Mouse (Mus musculus): ENCODE data around the gene Lrrc4.

Lrrc4 gene

DNA sequence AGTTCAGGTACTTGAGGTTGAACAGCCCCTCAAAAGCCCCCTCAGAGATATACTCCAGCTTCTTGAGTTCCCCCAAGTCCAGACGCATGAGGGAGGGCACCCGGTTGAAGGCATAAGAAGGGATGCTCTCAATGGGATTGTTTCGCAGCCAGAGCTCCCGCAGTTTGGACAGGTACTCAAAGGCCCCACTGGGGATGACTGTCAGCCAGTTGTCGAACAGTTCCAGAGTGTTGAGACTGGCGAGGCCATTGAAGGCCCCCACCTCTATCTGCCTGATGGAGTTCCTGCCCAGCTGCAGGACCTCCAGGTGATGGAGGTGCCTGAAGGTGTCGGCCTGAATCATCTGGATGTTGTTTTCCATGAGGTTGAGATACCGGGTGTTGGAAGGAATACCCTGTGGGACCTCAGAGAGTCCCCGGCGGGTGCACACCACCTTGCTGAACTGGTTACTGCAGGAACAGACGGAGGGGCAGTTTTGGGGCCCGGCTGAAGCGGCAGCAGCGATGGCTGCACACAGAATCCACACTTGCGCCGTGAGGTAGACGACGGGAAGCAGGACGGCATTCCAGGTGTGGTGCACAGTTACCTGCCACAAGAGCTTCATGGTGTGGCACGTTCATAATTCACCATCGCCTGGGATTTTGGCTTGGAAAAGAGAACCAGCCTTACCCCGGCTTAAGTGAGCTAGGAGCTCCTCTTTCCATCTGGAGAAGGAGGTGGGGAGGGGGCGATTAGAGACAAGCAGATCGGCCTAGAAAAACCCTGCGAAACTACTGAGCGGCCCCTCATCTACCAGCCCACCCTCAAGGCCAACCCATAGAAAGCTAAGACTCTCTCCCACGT is at the start of gene Lrrc4:
TSS of gene Lrrc4 (minus strand) at position 737 of the 843 bp plus-strand sequence.
- DNase-seq (ENCODE audit: low spot score): no peak

DNA sequence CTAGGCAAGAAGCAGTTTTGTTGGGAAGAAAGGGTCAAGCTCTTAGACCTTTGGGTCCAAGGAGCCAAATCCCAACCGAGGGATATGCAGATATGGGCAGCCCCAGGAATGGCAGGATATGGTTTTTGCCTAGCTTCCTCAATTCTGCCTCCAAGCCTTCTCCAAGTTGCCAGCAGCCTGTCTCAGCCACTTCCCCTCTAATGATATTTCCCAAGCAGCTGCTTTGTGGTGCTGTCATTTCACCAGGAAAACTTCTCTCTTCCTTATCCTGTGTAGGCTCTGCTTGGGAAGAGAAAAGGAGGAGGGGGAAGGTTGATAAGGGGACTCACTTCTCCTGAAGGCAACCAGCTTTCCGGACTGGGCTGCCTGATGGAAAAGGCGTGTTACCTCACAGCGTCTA is 49.4 kb upstream of the Lrrc4 start:
- DNase-seq (ENCODE audit: low spot score): no peak

DNA sequence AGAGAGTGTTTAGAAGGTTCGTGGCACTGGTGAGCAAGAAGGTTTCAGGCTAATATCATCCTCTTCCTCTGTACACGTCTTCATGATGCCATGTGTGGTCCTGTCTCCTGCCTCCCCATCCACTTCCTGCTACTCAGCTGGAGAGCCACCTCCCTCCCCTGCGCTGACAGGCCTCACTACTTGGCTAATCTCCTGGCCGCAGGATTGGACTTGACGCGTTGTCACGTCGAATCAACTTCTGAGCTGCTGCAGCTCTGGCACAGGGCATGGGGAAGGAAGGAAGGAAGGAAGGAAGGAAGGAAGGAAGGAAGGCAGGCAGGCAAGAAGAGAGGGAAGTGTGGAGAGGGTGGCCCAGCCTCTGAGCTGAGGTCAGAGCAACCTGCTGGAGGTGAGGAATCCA is 47.8 kb upstream of the Lrrc4 start:
- DNase-seq (ENCODE audit: low spot score): no peak

DNA sequence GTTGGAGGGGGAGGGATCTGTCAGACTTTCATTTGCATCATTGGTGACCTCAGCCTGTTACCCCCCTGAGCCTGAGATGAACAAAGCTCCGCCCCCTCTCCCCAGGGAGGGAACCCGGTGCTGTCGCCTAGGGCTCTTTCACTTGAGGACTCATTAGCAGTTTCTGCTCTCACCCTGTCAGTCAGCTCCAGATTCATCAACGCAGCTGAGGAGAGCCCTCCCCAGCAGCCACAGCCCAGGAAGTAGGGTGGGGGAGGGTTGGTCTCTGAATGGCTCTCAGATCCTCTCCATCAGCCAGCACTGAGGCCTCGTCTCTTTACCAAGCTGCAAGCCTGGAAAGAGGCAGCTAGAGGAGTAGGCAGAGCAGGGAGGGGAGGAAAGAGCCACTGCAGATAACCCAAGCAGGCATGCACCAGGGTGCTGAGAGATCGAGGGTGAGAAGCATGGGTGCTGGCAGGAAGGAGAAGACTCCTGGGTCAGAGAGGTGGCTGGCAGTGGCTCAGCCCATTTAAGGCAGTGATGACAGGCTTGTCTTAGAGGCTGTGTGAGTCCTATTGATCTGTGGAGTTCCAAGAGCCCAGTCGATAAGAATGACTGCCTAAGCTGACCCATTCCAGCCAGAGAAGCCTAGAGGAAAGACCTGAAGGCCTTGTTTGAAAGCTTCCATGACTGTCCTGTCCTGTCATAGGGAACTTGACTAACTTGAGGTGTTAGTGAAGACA is 46.6 kb upstream of the Lrrc4 start:
- no peak for DNase-seq (ENCODE audit: low spot score)

DNA sequence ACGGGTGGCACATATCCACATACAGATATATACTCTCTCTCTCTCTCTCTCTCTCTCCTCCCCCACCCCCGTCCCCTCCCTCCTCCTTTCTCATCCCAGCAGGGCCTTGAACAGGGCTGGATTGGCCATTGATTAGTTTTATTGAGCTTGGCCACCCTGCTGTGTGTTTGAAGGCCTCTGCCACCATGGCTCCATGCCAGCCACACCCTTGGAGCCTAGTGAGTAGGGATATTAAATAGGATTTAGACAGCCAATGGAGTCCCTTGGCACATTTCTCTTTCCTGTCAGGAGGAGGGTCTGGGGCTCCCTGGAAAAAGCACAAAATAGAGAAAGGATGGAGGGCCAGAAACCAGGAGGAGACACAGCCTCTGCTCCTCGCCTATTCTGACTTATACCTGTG is 44.9 kb upstream of the Lrrc4 start:
- DNase-seq (ENCODE audit: low spot score): no peak

DNA sequence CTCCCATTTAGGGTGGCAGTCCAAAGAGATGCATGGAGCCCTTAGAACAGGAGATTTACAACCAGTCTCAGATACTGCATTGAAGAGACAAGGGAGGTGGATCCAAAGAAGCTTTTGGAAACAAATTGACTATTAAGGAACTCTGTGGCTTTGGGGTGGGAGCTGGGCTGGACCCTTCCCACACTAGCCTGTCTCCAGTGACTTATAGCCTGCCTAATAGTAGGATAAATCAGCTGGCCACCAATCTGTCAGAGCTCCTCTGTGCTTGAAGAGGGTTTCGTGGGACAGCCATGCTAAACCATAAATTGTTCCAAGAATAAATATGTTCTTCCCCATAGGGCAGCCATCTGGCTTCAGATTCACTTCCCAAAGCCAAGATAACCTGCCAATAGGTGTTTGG is 43.8 kb upstream of the Lrrc4 start:
- no peak for DNase-seq (ENCODE audit: low spot score)

DNA sequence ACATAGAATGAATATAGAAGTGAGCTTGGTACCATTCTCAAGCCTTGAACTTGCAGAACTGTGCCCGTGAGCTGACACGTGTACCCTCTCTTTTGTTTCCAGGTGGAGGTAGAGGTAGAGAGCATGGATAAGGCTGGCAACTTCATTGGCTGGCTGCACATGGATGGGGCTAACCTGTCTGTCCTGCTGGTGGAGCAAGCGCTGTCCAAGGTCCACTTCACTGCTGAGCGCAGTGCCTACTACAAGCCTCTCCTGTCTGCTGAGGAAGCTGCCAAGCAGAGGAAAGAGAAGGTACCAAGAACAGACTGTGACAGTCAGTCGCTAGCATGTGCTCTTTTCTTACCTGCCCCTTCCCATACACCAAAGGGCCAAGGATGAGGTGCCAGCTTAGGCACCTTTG is 43.2 kb upstream of the Lrrc4 start:
- DNase-seq (ENCODE audit: low spot score): no peak

DNA sequence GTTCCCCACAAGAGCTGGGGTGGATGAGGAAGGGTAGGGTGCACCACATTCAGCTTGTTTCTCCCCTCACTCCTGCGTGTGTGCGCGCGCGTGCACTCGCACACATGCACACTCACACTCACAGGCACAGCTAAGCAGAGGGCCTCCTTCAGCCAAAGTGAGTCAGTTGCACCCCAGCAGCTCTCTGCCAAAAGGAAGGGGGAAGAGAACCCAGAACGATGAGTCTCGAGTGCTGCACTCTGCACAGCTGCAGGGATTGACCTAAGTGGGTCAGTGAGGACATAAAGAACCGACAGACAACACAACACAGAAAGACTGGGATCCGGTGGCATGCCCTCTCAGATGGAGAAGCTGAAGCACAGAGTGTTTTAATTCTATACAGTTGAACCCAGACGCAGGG is 42.5 kb upstream of the Lrrc4 start:
- no peak for DNase-seq (ENCODE audit: low spot score)

DNA sequence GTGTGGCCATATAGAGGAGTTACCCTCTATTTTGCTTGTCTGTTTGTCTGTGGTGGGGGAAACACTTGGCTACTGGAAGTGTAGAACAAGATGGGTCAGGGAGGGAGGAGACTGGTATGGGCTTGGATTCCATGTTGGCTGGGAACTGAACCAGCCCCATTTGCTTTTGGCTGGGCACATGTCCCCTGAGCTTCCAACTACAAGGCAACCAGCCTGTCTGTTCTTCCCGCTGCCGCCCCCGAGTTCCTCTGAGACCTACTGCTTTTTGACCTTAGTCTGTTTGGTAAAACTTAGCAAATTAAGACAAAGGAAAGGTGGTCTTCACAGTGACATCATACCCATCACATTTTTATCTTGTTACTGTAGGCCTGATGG is 40.9 kb upstream of the Lrrc4 start:
- DNase-seq (ENCODE audit: low spot score): no peak

DNA sequence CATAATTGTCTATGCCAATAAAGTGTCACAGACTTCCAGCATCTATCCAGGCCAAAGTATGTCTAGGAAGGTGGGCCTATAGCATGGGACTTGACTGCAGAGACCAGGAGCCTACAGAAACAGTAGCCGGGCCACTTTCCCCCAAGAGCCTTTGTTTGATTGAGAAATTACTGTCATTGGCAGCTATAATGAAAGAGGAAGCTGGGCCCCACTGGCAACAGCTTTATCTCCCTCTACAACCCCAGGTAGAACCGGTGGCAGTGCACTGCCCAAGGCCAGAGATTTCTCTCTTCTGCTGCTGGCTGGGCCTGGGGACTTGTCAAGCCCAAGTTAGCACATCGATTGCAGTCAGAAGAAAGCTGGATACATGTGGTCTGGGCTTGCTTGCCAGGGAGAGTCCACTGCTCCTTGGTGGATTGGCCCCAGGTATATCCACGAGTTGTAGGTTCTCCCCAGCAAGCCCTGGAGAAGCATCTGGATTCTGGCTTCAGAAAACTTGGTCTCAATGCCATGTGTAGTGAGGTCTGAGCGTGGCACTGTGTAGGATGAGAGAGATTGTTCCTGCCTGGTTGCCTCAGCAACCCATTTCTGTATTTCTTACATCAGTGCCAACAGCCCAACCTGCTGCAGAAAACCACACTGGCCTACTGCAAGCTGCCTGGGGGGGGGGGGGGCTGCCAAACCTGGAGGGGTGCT is 40.3 kb upstream of the Lrrc4 start:
- no peak for DNase-seq (ENCODE audit: low spot score)

DNA sequence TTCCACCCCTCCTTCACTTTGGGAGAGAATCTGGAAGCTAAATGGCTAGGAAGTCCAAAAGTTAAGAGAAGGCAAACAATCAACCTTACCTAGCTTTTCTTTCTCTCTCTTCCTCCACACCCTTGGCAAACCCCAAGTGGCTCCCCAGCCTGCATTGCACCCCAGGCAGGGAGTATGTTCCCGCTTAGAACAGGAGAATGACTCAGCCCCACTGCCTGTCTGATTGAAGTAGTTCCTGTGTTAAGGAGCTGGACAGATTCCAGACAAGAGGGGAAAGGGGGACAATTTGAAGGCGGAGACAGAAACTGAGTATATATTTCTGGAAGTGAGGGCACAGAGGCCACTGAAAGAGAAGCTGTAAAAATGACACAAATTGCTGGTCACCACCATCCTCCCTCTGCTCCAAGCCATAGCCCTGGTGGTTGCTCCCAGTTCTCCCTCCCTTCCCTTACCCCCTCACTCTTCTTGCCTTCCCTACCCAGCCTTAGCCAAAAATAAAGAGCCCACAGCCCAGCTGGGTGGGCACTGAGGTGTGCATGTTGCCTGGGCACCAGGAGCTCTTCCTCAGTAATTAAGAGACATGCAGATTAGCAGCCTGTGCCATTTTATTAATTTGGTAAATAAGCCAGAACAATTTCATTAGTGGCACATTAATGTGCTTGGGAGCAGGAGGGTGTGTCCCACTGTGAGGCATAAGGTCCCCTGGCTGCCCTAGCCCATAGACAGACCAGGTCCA is 36.1 kb upstream of the Lrrc4 start:
- DNase-seq (ENCODE audit: low spot score): no peak

DNA sequence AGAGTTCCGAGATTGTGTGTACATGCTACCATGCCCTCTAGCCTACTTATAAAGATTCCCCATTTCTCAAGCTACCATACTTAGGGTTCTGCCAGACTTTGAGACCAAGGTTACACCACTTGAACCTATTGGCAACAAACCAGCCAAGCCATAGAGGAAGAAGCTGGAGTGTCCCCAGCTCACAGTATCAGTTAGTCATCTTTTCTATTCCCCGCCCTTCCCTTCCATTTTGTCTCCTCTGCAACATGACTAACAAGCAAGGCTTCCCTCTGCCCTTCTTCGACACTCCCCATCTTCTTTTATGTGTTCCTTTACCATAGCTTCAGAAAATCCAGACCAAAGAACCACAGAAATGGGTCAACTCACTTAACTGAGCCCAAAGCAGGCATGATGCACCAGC is 34.7 kb upstream of the Lrrc4 start:
- DNase-seq (ENCODE audit: low spot score): no peak

DNA sequence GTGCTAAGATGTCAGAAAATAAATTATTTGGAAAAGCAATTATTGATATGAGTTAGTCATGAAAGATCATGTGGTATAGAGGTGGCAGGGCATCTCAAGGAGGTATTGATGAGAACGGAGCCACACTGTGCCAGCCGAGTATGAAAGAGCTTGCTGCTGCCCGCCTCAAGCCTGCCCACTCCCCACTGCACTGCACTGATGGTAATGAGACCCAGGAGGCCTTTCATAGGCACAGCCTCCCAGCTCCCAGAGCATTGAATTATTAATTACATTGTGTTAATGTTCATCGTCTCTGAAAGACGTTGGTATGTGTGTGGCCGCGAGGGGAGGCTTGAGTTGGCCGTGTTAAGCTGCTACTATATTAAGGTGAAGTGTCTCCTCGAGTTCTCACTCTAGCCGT is 33.6 kb upstream of the Lrrc4 start:
- no peak for DNase-seq (ENCODE audit: low spot score)

DNA sequence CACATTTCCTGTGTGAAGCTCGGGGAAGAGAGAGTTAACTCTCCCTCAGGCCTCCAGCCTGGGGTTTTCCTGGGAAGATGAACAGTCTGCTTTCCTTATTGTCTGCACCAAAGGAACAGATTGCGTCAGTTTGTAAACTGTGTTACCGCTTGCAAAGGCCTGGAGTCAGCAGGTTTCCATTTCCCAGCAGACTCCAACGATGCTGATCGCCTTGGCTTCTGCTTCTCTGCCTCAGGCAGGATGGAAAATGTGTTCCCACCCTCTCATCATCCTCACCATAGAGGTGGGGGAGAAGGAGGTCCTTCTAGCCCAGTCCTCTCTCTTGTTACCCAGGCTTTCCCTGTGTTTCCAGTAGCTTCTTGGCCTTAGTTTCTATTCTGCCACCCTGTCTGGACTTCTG is 33.1 kb upstream of the Lrrc4 start:
- no peak for DNase-seq (ENCODE audit: low spot score)

DNA sequence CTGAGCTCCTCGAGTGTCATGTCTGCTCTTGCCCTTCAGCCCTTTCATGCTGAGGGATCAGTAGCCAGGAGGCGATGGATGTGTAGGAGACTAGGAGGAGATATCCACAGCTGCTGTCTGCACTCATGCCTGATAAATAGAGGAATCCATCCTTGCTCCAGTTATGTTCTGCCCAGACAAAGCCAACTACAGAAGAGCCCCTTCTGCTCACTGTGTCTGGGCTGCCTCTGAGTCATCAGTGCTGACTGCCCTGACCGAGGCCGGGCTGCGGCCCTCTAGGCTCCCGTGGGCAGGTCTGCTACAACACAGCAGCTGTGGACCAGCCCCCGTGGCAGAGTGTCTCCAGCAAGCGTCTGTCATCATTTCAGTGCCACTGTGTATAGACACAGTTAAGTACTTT is 30.8 kb upstream of the Lrrc4 start:
- no peak for DNase-seq (ENCODE audit: low spot score)

DNA sequence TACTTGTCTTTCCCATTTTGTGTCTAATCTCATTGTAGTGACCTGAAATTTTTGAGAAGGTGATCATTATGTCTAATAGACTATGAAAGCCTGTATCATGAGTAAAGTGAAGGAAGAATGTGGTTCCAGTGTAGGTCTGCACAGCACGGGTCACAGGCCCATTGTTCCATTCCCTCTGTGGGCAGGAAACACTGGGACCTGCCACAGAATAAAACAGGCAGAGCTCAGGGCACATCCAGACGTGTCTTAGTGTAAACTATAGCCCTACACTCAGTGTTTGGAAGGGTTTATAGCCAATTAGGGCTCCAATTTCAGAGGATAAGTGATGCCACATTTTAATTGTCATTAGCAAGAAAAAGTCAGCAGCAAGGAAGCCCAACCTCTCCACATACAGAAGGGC is 29.4 kb upstream of the Lrrc4 start:
- no peak for DNase-seq (ENCODE audit: low spot score)

DNA sequence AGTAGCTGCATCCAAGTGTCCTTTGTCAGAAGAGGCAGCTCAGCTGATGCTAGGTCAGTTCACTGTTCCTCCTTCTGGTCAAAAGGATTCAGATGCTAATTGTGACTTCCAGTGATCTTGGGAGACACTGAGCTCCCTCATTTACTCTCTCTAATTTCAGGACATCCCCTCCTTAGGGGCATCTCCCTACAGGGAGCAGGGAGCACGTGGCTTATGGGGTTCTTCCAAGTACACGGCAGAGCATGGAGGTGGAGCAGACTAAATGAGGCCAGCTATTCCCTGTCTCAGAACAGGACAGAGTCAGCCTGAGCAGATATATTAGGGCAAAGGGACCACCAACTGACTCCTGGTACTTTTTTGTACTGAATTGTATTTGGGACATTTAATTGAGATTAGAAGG is 28.9 kb upstream of the Lrrc4 start:
- no peak for DNase-seq (ENCODE audit: low spot score)

DNA sequence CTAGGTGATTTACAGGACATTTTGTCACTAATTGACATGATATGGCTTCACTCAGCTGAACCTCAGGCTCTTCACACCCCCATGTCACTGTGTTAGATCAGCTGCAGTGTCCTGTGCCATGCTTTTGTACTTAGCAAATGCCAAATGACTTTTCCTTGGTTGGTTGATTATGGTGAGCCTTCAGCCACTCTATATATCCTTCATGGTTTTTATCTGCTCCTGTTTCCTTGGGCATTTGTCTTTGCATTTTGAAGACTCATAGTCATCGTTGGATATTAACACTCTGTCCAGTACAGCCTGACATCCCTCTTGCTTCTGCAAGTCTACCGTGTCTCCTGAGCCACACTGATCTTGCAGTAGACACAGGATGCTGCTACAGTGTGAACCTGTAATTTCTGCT is 27.5 kb upstream of the Lrrc4 start:
- no peak for DNase-seq (ENCODE audit: low spot score)

DNA sequence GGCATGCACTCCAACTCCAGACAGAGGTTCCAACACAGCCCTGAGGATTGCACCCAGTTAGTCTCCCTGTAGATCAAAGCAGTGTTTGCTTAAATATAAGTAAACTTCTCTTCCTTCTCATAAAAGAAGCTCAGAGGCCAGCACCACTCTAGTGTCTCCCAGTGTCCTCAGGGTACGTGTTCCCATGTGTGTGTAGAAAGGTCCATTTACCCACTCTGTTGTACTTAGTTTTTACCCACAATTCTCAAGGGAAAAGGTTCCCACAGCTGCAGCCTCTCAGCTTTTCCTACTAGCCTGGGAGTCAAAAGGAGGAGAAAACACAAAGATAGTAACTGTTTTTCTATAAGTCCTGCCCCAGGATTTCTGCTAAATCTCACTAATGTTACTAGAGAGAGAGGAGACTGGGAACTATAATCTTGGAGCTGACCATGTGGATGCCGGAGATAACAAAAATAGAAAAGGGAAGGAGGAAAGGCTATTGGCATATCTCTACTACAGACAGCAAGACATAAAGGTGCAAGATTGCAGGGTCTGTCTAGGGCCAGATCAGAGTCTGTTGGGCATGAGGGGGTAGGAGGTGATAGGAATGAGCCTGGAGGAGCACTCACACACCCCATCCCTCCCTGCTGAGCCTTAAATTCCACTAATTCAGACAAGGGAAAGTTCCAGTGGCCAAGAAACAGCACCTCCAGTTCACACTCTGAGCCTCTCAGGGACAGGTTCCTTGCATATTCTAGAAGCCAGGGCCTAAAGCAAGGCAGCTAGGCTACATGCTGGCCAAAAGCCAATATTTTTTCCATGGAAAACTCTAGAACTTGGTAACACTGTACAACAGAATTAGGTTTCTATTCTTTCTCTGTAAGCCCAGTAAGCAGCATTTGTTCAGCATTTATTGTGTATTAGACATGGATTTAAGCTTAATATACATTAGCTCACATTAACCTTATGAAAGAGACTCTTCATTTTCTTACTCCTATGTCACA is 25.9 kb upstream of the Lrrc4 start:
- no peak for DNase-seq (ENCODE audit: low spot score)

DNA sequence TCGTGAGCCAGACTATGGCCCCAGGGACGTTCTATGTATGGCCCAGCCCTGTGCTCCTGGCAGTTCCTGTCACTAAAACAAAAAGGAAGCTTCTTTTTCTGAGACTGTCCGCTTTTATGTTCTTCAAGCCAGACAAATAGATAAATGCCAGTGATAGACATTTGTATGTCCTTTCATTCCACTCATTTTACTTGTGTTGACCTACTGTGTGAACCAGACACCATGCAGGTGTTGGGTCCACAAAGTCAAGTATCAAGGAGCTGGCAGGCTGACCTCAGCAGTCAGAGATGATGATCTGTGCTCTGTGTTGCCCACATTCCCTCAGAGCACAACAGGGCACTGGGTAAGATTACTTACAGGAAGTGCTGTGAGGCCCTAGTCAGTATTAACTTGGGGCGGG is 25.2 kb upstream of the Lrrc4 start:
- DNase-seq (ENCODE audit: low spot score): no peak

DNA sequence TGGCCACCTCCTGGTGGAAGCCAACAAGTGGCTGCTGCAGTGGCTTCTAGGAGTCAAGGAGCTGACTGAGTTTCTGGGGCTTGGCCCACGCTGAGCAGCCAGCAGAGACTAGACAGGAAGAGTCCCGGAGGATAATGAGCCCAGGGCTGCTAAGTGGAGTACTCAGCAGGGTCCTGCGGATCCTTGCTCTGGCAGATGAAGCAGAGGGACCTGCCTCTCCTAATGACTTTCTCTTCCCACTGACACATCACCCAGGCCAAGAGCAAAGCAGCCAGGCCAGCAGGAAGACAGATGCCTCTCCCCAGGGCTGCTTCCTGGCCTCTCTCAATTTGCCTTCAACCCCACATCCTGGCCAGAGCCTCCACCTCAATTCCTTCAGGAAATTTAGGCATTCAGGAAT is 23.9 kb upstream of the Lrrc4 start:
- DNase-seq (ENCODE audit: low spot score): no peak
